Mouse (Mus musculus) G1E (cell line): ENCODE results near the gene Usp42.

Experiments
- CTCF ChIP-seq: IDR thresholded peaks from 2 replicates; pipeline ENCODE4 v1.5.1; 2012; ENCODE audit warnings: low read depth, low read length, inconsistent platforms, mixed read lengths
- GATA2 ChIP-seq: IDR thresholded peaks from 2 replicates; pipeline ENCODE4 v1.6.1; 2012; ENCODE audit warnings: low read depth, low read length, inconsistent platforms, borderline replicate concordance
- POLR2AphosphoS5 ChIP-seq: IDR thresholded peaks from 2 replicates; pipeline ENCODE4 v1.6.1; 2012; ENCODE audit warnings: low read depth, low read length, inconsistent platforms; ENCODE audit not compliant: insufficient replicate concordance
- TAL1 ChIP-seq: conservative IDR thresholded peaks from 2 replicates; pipeline ENCODE4 v1.6.1; 2012; ENCODE audit warnings: low read depth, low read length, inconsistent platforms, mixed read lengths

- TF ChIP-seq CTCF (no peak), TAL1 (no peak), GATA2 (no peak), POLR2AphosphoS5 (no peak)
Measured at GRCm38 (mm10) chr5:143755529-143756141, 23.6 kb upstream of the Usp42 start.
